ENCODE assay signal across 32 mouse cellular contexts in the genomic region with DNA sequence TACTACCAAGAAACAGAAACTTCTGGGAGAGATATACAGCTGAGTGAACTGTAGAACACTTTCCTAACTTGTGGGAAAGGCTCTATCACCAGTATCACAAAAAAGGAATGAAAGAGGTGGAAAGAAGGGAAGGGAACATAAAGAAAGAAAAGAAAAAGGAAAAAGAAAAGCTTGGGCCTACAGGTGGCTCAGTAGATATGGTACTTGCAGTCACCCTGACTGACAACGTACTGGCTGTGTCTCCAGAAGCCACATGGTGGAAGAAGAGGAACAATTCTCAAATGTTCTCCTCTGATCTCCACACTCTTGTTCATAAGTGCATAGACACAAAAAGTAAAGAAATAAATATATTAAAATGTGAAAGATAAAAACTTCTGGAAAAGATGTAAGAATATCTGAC. TPM values are rescaled to one million over a fixed set of nuclear protein-coding genes. Genes with fewer than 3 reads are reported as not detected.
DNase-seq lines count a peak whose midpoint lies in the region; ATAC-seq and TF ChIP-seq lines count a peak whose summit lies in the region.
"Had no signal": no experiment of that assay in that cellular context is flagged by ENCODE, and none has a peak within 500 bp of the region (broad histone marks: within the 10 kb centered on the region; RNA-seq: fewer than 3 reads in every experiment).

No protein-coding gene starts in this region.

- DNase-seq in liver, embryonic 11.5 days (ENCODE audit: low spot score): no peak
- DNase-seq in liver: no peak
- no peak for DNase-seq in liver, embryonic 13.5 days
- DNase-seq in hindbrain, embryonic 10.5 days (ENCODE audit: low spot score): no peak
- no peak for DNase-seq in stomach, postnatal 0 days (ENCODE audit: low spot score)
- DNase-seq in adrenal gland, postnatal 25 days: no peak
- DNase-seq: adrenal gland, adult 2 months; adrenal gland, postnatal 14 days; B cell, adult 2 months; cerebellum, adult 11-12 months; cerebellum, adult 8-10 months; cerebellum, postnatal 10 days; forebrain, postnatal 0 days; gastrocnemius, postnatal 25 days; heart, adult 18-20 months; heart, postnatal 10 days; heart, postnatal 36 days had no signal

- H3K4me1 ChIP-seq in liver, embryonic 11.5 days (replicated peaks; ENCODE audit: control insufficient read depth, insufficient read depth, low read length): peaks cover 22% of the 10 kb centered on the region
- peaks cover 80% of the 10 kb centered on the region for H3K4me1 ChIP-seq in liver, embryonic 13.5 days (replicated peaks)
- peaks cover 36% of the 10 kb centered on the region for H3K4me1 ChIP-seq in liver, embryonic 16.5 days (ENCODE audit: control insufficient read depth, low read depth, low read length)
- H3K4me1 ChIP-seq in hindbrain, embryonic 10.5 days (replicated peaks): no peaks in the 10 kb centered on the region
- H3K4me1 ChIP-seq in stomach, postnatal 0 days (replicated peaks; ENCODE audit: control insufficient read depth, insufficient read depth): no peaks in the 10 kb centered on the region
- H3K4me1 ChIP-seq: embryonic facial prominence, embryonic 12.5 days; embryonic facial prominence, embryonic 15.5 days; heart, embryonic 15.5 days had no signal

- 0 out of 2 replicates have a peak overlapping the region, but pooled peaks have one; percentile 1 for H3K4me2 ChIP-seq in liver, embryonic 11.5 days
- 0 out of 2 replicates have a peak overlapping the region, but pooled peaks have one; percentile 20 for H3K4me2 ChIP-seq in liver, embryonic 13.5 days
- no peak overlapping the region; the same call in 1 of the 2 replicates for H3K4me2 ChIP-seq in liver, embryonic 16.5 days (ENCODE audit: low read depth, low read length)
- no peak overlapping the region for H3K4me2 ChIP-seq in stomach, postnatal 0 days (replicated peaks; ENCODE audit: low read depth)
- H3K4me2 ChIP-seq: embryonic facial prominence, embryonic 12.5 days; embryonic facial prominence, embryonic 15.5 days; heart, embryonic 12.5 days; heart, embryonic 15.5 days; hindbrain, embryonic 14.5 days had no signal

- ATAC-seq in liver, embryonic 11.5 days (replicated peaks; ENCODE audit: low FRiP score): no peak; the same call in 1 of the 2 replicates
- ATAC-seq in liver, embryonic 13.5 days (ENCODE audit: low read depth): peak; percentile 56
- ATAC-seq in liver, embryonic 16.5 days (ENCODE audit: low read depth): no peak
- no peak for ATAC-seq in stomach, postnatal 0 days (ENCODE audit: low FRiP score, low TSS enrichment)
- ATAC-seq: forebrain, embryonic 14.5 days; forebrain, postnatal 0 days; hindbrain, postnatal 0 days; inflammation-experienced regulatory T-cells, adult 6 months had no signal

- no peak overlapping the region for H3K9ac ChIP-seq in liver, embryonic 11.5 days (ENCODE audit: low read depth, low read length)
- H3K9ac ChIP-seq in liver, embryonic 13.5 days: peak overlapping the region; percentile 33; the same call in 1 of the 2 replicates
- H3K9ac ChIP-seq in liver, embryonic 16.5 days (ENCODE audit: low read depth, low read length): no peak overlapping the region; the same call in 1 of the 2 replicates
- H3K9ac ChIP-seq in stomach, postnatal 0 days (ENCODE audit: low read length): no peak overlapping the region
- H3K9ac ChIP-seq: embryonic facial prominence, embryonic 12.5 days; embryonic facial prominence, embryonic 15.5 days; forebrain, postnatal 0 days; heart, embryonic 12.5 days; heart, embryonic 15.5 days; hindbrain, embryonic 14.5 days had no signal

- WGBS in liver, embryonic 11.5 days: 47% methylated on average over 1 of the region's 1 CpGs
- 23% methylated on average over 1 of the region's 1 CpGs for WGBS in liver, embryonic 13.5 days (ENCODE audit: insufficient replicate concordance)
- WGBS in liver, embryonic 16.5 days (ENCODE audit: insufficient replicate concordance): 20% methylated on average over 1 of the region's 1 CpGs
- 92% methylated on average over 1 of the region's 1 CpGs for WGBS in hindbrain, embryonic 10.5 days
- WGBS in stomach, postnatal 0 days: 94% methylated on average over 1 of the region's 1 CpGs

- H3K9me3 ChIP-seq in liver, embryonic 11.5 days (ENCODE audit: control insufficient read depth, low read length): no peaks in the 10 kb centered on the region
- H3K9me3 ChIP-seq in liver, embryonic 13.5 days (replicated peaks): no peaks in the 10 kb centered on the region
- no peaks in the 10 kb centered on the region for H3K9me3 ChIP-seq in liver, embryonic 16.5 days (replicated peaks; ENCODE audit: control insufficient read depth, low read length)
- H3K9me3 ChIP-seq in hindbrain, embryonic 10.5 days: no peaks in the 10 kb centered on the region
- no peaks in the 10 kb centered on the region for H3K9me3 ChIP-seq in stomach, postnatal 0 days (ENCODE audit: control insufficient read depth, low read length)
- H3K9me3 ChIP-seq: embryonic facial prominence, embryonic 12.5 days; embryonic facial prominence, embryonic 15.5 days; G1E; heart, embryonic 12.5 days; heart, embryonic 15.5 days had no signal

- TF ChIP-seq EP300 in stomach, postnatal 0 days (optimal IDR thresholded peaks at IDR 0.05): no peak

- no peaks in the 10 kb centered on the region for H3K36me3 ChIP-seq in liver, embryonic 11.5 days (ENCODE audit: control insufficient read depth, insufficient read depth, low read length)
- H3K36me3 ChIP-seq in liver, embryonic 13.5 days: peaks cover 6% of the 10 kb centered on the region
- no peaks in the 10 kb centered on the region for H3K36me3 ChIP-seq in liver, embryonic 16.5 days (ENCODE audit: control insufficient read depth, insufficient read depth)
- H3K36me3 ChIP-seq in hindbrain, embryonic 10.5 days: no peaks in the 10 kb centered on the region
- no peaks in the 10 kb centered on the region for H3K36me3 ChIP-seq in stomach, postnatal 0 days (ENCODE audit: control insufficient read depth, insufficient read depth, low read length)
- H3K36me3 ChIP-seq: embryonic facial prominence, embryonic 12.5 days; embryonic facial prominence, embryonic 15.5 days; G1E; heart, embryonic 12.5 days; heart, embryonic 15.5 days had no signal

- no peak for TF ChIP-seq CTCF in stomach, postnatal 0 days (IDR thresholded peaks at IDR 0.05; ENCODE audit: low read depth)

- H3K4me3 ChIP-seq in liver, embryonic 11.5 days (ENCODE audit: low read depth, low read length): no peak overlapping the region
- H3K4me3 ChIP-seq in liver, embryonic 13.5 days (replicated peaks): no peak overlapping the region
- H3K4me3 ChIP-seq in liver, embryonic 16.5 days (ENCODE audit: low read depth, low read length): no peak overlapping the region
- H3K4me3 ChIP-seq in hindbrain, embryonic 10.5 days: no peak overlapping the region
- no peak overlapping the region for H3K4me3 ChIP-seq in stomach, postnatal 0 days (ENCODE audit: low read depth, low read length)
- H3K4me3 ChIP-seq: embryonic facial prominence, embryonic 12.5 days; embryonic facial prominence, embryonic 15.5 days; heart, embryonic 12.5 days; heart, embryonic 15.5 days had no signal

- H3K27me3 ChIP-seq in liver, embryonic 11.5 days (replicated peaks; ENCODE audit: control insufficient read depth, insufficient read depth, low read length): no peaks in the 10 kb centered on the region
- H3K27me3 ChIP-seq in liver, embryonic 13.5 days: no peaks in the 10 kb centered on the region
- no peaks in the 10 kb centered on the region for H3K27me3 ChIP-seq in liver, embryonic 16.5 days (ENCODE audit: control insufficient read depth, insufficient read depth, low read depth, low read length)
- no peaks in the 10 kb centered on the region for H3K27me3 ChIP-seq in hindbrain, embryonic 10.5 days (ENCODE audit: insufficient read depth, poor library complexity, severe bottlenecking)
- no peaks in the 10 kb centered on the region for H3K27me3 ChIP-seq in stomach, postnatal 0 days (ENCODE audit: control insufficient read depth, insufficient read depth, low read length)
- H3K27me3 ChIP-seq: CH12.LX; embryonic facial prominence, embryonic 12.5 days; embryonic facial prominence, embryonic 15.5 days; heart, embryonic 12.5 days; heart, embryonic 15.5 days had no signal

- H3K27ac ChIP-seq in liver, embryonic 11.5 days (ENCODE audit: low read depth, low read length): no peak overlapping the region
- H3K27ac ChIP-seq in liver, embryonic 13.5 days: peak overlapping the region; percentile 76
- 0 out of 2 replicates have a peak overlapping the region, but pooled peaks have one; percentile 52 for H3K27ac ChIP-seq in liver, embryonic 16.5 days (ENCODE audit: low read length)
- H3K27ac ChIP-seq in hindbrain, embryonic 10.5 days: no peak overlapping the region
- no peak overlapping the region for H3K27ac ChIP-seq in stomach, postnatal 0 days (replicated peaks)
- H3K27ac ChIP-seq: embryonic facial prominence, embryonic 12.5 days; embryonic facial prominence, embryonic 15.5 days; heart, embryonic 15.5 days; hindbrain, embryonic 14.5 days; hindbrain, postnatal 0 days had no signal

RNA-seq across cellular contexts. Expression of gene Usp32, which starts 11.1 kb away (rescaled TPM):
- polyA plus RNA-seq in liver, embryonic 11.5 days (2014; fragmentation: Nextera tagmentation; extraction: Ambion mirVana): 7.9 and 10.9 TPM in 2 replicates
- 9.7 and 10.0 TPM in 2 replicates for polyA plus RNA-seq in liver, embryonic 13.5 days (2015; fragmentation: Nextera tagmentation; extraction: Ambion mirVana)
- polyA plus RNA-seq in liver, embryonic 16.5 days (2015; fragmentation: Nextera tagmentation; extraction: Ambion mirVana): 11.4 and 12.2 TPM in 2 replicates
- polyA plus RNA-seq in hindbrain, embryonic 10.5 days (2016; fragmentation: Nextera tagmentation; extraction: Ambion mirVana): 4.3 and 4.6 TPM in 2 replicates
- polyA plus RNA-seq in stomach, postnatal 0 days (2015; fragmentation: Nextera tagmentation; extraction: Ambion mirVana): 3.0 and 3.4 TPM in 2 replicates
- 44.9 and 54.7 TPM in 2 replicates for total RNA-seq in adrenal gland, postnatal 25 days (2021)

RNA-seq across cellular contexts. Expression of gene 1700125H20Rik, which starts 41.3 kb away (rescaled TPM):
- polyA plus RNA-seq in liver, embryonic 11.5 days (2014; fragmentation: Nextera tagmentation; extraction: Ambion mirVana): 0.26 TPM in 1 of 2 replicates, not detected in the other
- 0.16 TPM in 1 of 2 replicates, not detected in the other for polyA plus RNA-seq in liver, embryonic 13.5 days (2015; fragmentation: Nextera tagmentation; extraction: Ambion mirVana)
- polyA plus RNA-seq in liver, embryonic 16.5 days (2015; fragmentation: Nextera tagmentation; extraction: Ambion mirVana): 0.14 TPM in 1 of 2 replicates, not detected in the other
- polyA plus RNA-seq in hindbrain, embryonic 10.5 days (2016; fragmentation: Nextera tagmentation; extraction: Ambion mirVana): 0.24 TPM in 1 of 2 replicates, not detected in the other
- 0.19 TPM in 1 of 2 replicates, not detected in the other for polyA plus RNA-seq in stomach, postnatal 0 days (2015; fragmentation: Nextera tagmentation; extraction: Ambion mirVana)
- 3.9 and 5.6 TPM in 2 replicates for total RNA-seq in adrenal gland, postnatal 25 days (2021)
- total RNA-seq: common myeloid progenitor, adult 5-6 weeks; G1E; gastrocnemius, adult 8-10 months; gastrocnemius, postnatal 25 days; heart, adult 18-20 months; heart, postnatal 10 days; heart, postnatal 36 days; hindbrain, postnatal 0 days had no signal
- polyA plus RNA-seq: adrenal gland, adult 2 months; forebrain, embryonic 11.5 days; G1E; gonadal fat pad, adult 2 months; heart, embryonic 12.5 days; heart, embryonic 15.5 days; inflammation-experienced regulatory T-cells, adult 6 months had no signal

Comparison
In these comparisons a context has a peak if more than half of its experiments do, and no peak if none do; other contexts are left out.
1. H3K27ac ChIP-seq: peak in liver, embryonic 13.5 days (single experiment) and liver, embryonic 16.5 days (single experiment); none in liver, embryonic 11.5 days (single experiment), hindbrain, embryonic 10.5 days (single experiment) and stomach, postnatal 0 days (single experiment).
2. H3K4me2 ChIP-seq: peak in liver, embryonic 11.5 days (single experiment) and liver, embryonic 13.5 days (single experiment); none in liver, embryonic 16.5 days (single experiment) and stomach, postnatal 0 days (single experiment).